Mouse (Mus musculus) liver, postnatal 0 days (tissue): ENCODE results near the gene Fads2.

ENCODE experiments used
- CTCF ChIP-seq: sonication (generic); IDR thresholded peaks from 2 replicates; pipeline ENCODE4 v1.5.1; 2016; ENCODE audit warnings: antibody characterized with exemption, low read depth
- EP300 ChIP-seq: IDR thresholded peaks from 2 replicates; pipeline ENCODE4 v1.6.1; 2016; ENCODE audit warnings: antibody characterized with exemption, low read depth, mild to moderate bottlenecking

DNA sequence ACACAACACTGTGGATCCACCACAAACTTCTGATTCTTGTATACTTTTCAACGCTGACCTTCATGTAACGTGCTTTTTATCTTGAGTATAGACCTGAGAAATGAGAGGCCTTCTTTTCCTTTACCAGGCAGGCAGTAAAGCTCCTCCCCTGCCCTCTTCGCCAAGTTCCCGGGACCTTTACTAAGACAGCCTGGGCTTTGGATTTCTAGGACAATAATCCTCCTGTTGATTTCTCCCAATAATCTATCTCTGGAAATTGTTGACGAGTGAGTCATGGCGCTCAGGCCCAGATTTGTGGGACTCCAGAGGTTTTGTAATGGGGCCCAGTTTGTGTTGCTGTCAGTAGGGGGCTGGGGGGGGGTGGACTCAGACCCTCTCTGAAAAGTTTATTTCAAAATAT, 38.2 kb upstream of the Fads2 start:
- no peak for TF ChIP-seq CTCF
- TF ChIP-seq EP300, result no peak
